Mouse (Mus musculus): ENCODE data around the gene Eef2. TPM values are rescaled to one million over a fixed set of nuclear protein-coding genes. Genes with fewer than 3 reads are reported as not detected.

Gene Eef2
- polyA plus RNA-seq, 1 experiment from 2014 or later: 615 TPM

GRCm38 (mm10) chr10:81140005-81140404, 36.4 kb upstream of the Eef2 start:
- peak overlapping the region; percentile 5; the same call in 1 of the 2 replicates for H3K9ac ChIP-seq
- peaks cover 7% of the 10 kb centered on the region for H3K27me3 ChIP-seq
- H3K4me3 ChIP-seq: peak overlapping the region; percentile 94
- peak overlapping the region; percentile 74 for H3K27ac ChIP-seq
- peaks cover 19% of the 10 kb centered on the region for H3K36me3 ChIP-seq
- no peaks in the 10 kb centered on the region for H3K9me3 ChIP-seq
- peaks cover 68% of the 10 kb centered on the region for H3K4me1 ChIP-seq
- ATAC-seq (ENCODE audit: insufficient number of reproducible peaks, low FRiP score, low TSS enrichment, low read depth): no peak
- H3K4me2 ChIP-seq: peak overlapping the region; percentile 89
- 47% methylated on average over 8 of the region's 8 CpGs for WGBS

GRCm38 (mm10) chr10:81140717-81141454, 35.5 kb upstream of the Eef2 start:
- 43% methylated on average over 10 of the region's 10 CpGs for WGBS
- H3K4me1 ChIP-seq: peaks cover 68% of the 10 kb centered on the region
- no peak for ATAC-seq (ENCODE audit: insufficient number of reproducible peaks, low FRiP score, low TSS enrichment, low read depth)
- peak overlapping the region; percentile 89 for H3K4me2 ChIP-seq
- H3K27ac ChIP-seq: peak overlapping the region; percentile 74
- H3K36me3 ChIP-seq: peaks cover 27% of the 10 kb centered on the region
- no peaks in the 10 kb centered on the region for H3K9me3 ChIP-seq
- peak overlapping the region; percentile 5; the same call in 1 of the 2 replicates for H3K9ac ChIP-seq
- peak overlapping the region; percentile 94 for H3K4me3 ChIP-seq
- no peaks in the 10 kb centered on the region for H3K27me3 ChIP-seq

- no peaks in the 10 kb centered on the region for H3K27me3 ChIP-seq
- ATAC-seq (ENCODE audit: insufficient number of reproducible peaks, low FRiP score, low TSS enrichment, low read depth): no peak
- peaks cover 71% of the 10 kb centered on the region for H3K4me1 ChIP-seq
- peaks cover 35% of the 10 kb centered on the region for H3K36me3 ChIP-seq
- WGBS: 68% methylated on average over 6 of the region's 7 CpGs
- H3K9me3 ChIP-seq: no peaks in the 10 kb centered on the region
- H3K9ac ChIP-seq: no peak overlapping the region
- H3K4me3 ChIP-seq: peak overlapping the region; percentile 94; the same call in 1 of the 2 replicates
- H3K4me2 ChIP-seq: peak overlapping the region; percentile 89
- H3K27ac ChIP-seq: peak overlapping the region; percentile 74
Observed at GRCm38 (mm10) chr10:81141455-81142210, 34.8 kb upstream of the Eef2 start.

GRCm38 (mm10) chr10:81142551-81142981, 33.9 kb upstream of the Eef2 start:
- H3K4me1 ChIP-seq: peaks cover 71% of the 10 kb centered on the region
- peak overlapping the region; percentile 22 for H3K27ac ChIP-seq
- ATAC-seq (ENCODE audit: insufficient number of reproducible peaks, low FRiP score, low TSS enrichment, low read depth): no peak

GRCm38 (mm10) chr10:81143157-81143633, 33.2 kb upstream of the Eef2 start:
- H3K27ac ChIP-seq: no peak overlapping the region
- H3K36me3 ChIP-seq: peaks cover 51% of the 10 kb centered on the region
- no peaks in the 10 kb centered on the region for H3K27me3 ChIP-seq
- H3K4me3 ChIP-seq: no peak overlapping the region
- H3K9ac ChIP-seq: no peak overlapping the region
- no peak for ATAC-seq (ENCODE audit: insufficient number of reproducible peaks, low FRiP score, low TSS enrichment, low read depth)
- 92% methylated on average over 7 of the region's 7 CpGs for WGBS
- peaks cover 67% of the 10 kb centered on the region for H3K4me1 ChIP-seq
- H3K4me2 ChIP-seq: no peak overlapping the region
- H3K9me3 ChIP-seq: no peaks in the 10 kb centered on the region

More at GRCm38 (mm10) chr10:81142551-81142981, 33.9 kb upstream of the Eef2 start:
- no peak overlapping the region for H3K4me3 ChIP-seq
- H3K27me3 ChIP-seq: no peaks in the 10 kb centered on the region
- peaks cover 44% of the 10 kb centered on the region for H3K36me3 ChIP-seq
- WGBS: 52% methylated on average over 5 of the region's 5 CpGs
- H3K4me2 ChIP-seq: peak overlapping the region; percentile 89; the same call in 1 of the 2 replicates
- no peaks in the 10 kb centered on the region for H3K9me3 ChIP-seq
- H3K9ac ChIP-seq: no peak overlapping the region

DNA sequence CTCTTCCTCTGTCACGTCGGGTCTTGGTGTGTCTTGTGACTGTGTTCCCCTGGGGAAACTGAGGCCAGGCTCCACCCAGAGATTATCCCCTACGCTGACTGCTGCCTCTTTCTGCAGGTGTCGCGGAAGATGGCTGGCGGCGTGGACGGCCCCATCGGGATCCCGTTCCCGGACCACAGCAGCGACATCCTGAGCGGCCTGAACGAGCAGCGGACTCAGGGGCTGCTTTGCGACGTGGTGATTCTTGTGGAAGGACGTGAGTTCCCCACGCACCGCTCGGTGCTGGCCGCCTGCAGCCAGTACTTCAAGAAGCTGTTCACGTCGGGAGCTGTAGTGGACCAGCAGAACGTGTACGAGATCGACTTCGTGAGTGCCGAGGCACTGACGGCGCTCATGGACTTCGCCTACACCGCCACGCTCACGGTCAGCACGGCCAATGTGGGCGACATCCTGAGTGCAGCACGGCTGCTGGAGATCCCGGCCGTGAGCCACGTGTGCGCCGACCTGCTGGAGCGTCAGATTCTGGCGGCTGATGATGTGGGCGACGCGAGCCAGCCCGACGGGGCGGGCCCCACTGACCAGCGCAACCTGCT, 32.5 kb upstream of the Eef2 start:
- Histone ChIP-seq H3K36me3 (peaks cover 58% of the 10 kb centered on the region), H3K27ac (no peak overlapping the region), H3K9me3 (no peaks in the 10 kb centered on the region), H3K9ac (no peak overlapping the region), H3K4me3 (no peak overlapping the region), H3K27me3 (no peaks in the 10 kb centered on the region), H3K4me1 (peaks cover 60% of the 10 kb centered on the region), H3K4me2 (no peak overlapping the region)
- 94% methylated on average over 52 of the region's 52 CpGs for WGBS
- no peak for ATAC-seq (ENCODE audit: insufficient number of reproducible peaks, low FRiP score, low TSS enrichment, low read depth)

DNA sequence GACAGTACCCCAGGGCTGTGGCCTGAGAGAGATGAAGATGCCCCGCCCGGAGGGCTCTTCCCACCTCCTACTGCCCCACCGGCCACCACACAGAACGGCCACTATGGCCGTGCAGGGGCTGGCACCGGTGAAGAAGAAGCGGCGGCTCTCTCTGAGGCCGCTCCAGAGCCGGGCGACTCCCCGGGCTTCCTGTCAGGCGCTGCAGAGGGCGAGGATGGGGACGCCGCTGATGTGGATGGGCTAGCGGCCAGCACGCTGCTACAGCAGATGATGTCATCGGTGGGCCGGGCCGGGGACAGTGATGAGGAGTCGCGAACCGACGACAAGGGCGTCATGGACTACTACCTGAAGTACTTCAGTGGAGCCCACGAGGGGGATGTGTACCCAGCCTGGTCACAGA, 31.8 kb upstream of the Eef2 start:
- H3K4me2 ChIP-seq: no peak overlapping the region
- no peak overlapping the region for H3K27ac ChIP-seq
- 88% methylated on average over 26 of the region's 27 CpGs for WGBS
- no peaks in the 10 kb centered on the region for H3K9me3 ChIP-seq
- ATAC-seq (ENCODE audit: insufficient number of reproducible peaks, low FRiP score, low TSS enrichment, low read depth): no peak
- H3K27me3 ChIP-seq: no peaks in the 10 kb centered on the region
- H3K36me3 ChIP-seq: peaks cover 65% of the 10 kb centered on the region
- no peak overlapping the region for H3K9ac ChIP-seq
- H3K4me3 ChIP-seq: no peak overlapping the region
- peaks cover 52% of the 10 kb centered on the region for H3K4me1 ChIP-seq

GRCm38 (mm10) chr10:81145307-81145706, 31.1 kb upstream of the Eef2 start:
- H3K27me3 ChIP-seq: no peaks in the 10 kb centered on the region
- no peak overlapping the region for H3K27ac ChIP-seq
- no peak overlapping the region for H3K4me3 ChIP-seq
- 95% methylated on average over 6 of the region's 6 CpGs for WGBS
- H3K9ac ChIP-seq: no peak overlapping the region
- H3K4me1 ChIP-seq: peaks cover 46% of the 10 kb centered on the region
- H3K9me3 ChIP-seq: no peaks in the 10 kb centered on the region
- H3K4me2 ChIP-seq: no peak overlapping the region
- H3K36me3 ChIP-seq: peaks cover 72% of the 10 kb centered on the region
- no peak for ATAC-seq (ENCODE audit: insufficient number of reproducible peaks, low FRiP score, low TSS enrichment, low read depth)

DNA sequence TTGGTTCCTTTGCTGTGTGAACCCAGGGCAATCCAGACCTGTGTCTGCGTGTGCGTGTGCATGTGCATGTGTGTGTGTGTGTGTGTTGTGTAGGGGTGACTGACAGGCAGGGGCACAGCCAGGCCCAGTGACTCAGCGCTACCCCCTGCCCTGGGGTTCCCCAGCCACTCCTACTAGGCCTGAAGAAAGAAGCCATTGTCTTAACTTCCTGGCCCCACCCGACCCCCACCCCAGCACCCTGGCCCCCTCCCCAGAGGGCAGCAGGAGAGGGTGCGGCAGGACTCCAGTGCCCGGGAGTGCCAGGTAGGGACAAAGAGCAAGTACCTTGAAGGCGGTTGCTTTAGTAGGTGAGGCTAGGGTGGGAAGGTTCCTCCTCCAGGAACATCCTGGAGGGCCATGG, 30.7 kb upstream of the Eef2 start:
- Histone ChIP-seq H3K4me2 (no peak overlapping the region), H3K27ac (0 out of 2 replicates have a peak overlapping the region, but pooled peaks have one; percentile 18), H3K4me3 (no peak overlapping the region), H3K27me3 (no peaks in the 10 kb centered on the region), H3K9me3 (no peaks in the 10 kb centered on the region), H3K36me3 (peaks cover 75% of the 10 kb centered on the region), H3K9ac (no peak overlapping the region), H3K4me1 (peaks cover 41% of the 10 kb centered on the region)
- no peak for ATAC-seq (ENCODE audit: insufficient number of reproducible peaks, low FRiP score, low TSS enrichment, low read depth)
- WGBS: 81% methylated on average over 7 of the region's 7 CpGs

DNA sequence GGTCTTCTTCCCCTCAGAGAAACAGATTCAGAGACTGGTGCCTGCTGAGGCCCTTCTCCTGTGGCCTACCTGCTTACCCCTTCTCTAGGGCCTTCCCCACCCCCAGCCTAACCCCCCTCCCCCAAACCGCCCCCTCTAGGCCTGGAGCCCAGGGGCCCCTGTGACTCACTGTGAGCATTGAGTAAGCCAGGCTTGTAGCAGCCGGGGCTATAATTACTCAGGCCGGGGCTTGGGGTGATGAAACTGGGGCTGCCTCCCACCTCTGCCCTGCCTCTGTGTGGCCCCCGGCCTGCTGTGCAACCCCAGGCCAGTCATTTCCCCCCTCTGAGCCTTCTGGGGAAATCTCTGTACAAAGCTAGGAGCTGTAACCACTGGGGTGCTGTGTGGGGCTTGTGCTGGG, 30.1 kb upstream of the Eef2 start:
- ATAC-seq (ENCODE audit: insufficient number of reproducible peaks, low FRiP score, low TSS enrichment, low read depth): no peak
- 75% methylated on average over 4 of the region's 4 CpGs for WGBS
- Histone ChIP-seq H3K9me3 (no peaks in the 10 kb centered on the region), H3K4me2 (no peak overlapping the region), H3K27ac (peak overlapping the region; percentile 18; the same call in 1 of the 2 replicates), H3K27me3 (no peaks in the 10 kb centered on the region), H3K36me3 (peaks cover 75% of the 10 kb centered on the region), H3K4me3 (no peak overlapping the region), H3K9ac (no peak overlapping the region), H3K4me1 (peaks cover 36% of the 10 kb centered on the region)

DNA sequence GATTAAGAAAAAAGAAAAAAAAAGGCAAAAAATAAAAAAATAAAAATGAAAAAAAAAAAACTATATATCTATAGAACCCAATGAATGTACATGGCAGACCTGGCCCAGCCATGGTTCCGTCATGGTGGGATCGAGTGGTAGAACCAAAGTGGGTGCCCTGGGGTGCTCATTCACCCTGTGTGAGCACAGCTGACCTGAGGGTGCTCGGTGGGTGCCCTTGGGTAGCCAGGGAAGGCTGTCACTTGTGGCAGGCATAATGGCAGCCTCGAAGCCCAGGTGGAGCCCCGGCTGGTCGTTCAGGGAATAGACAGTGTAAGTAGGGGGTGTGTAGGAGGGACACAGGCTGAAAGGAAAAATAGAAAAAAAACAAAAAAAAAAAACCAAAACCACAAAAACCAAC, 25.2 kb upstream of the Eef2 start:
- WGBS: 70% methylated on average over 6 of the region's 6 CpGs
- Histone ChIP-seq H3K4me2 (no peak overlapping the region), H3K36me3 (peaks cover 85% of the 10 kb centered on the region), H3K4me1 (peaks cover 14% of the 10 kb centered on the region), H3K27ac (no peak overlapping the region), H3K9ac (no peak overlapping the region), H3K9me3 (no peaks in the 10 kb centered on the region), H3K4me3 (no peak overlapping the region), H3K27me3 (no peaks in the 10 kb centered on the region)
- no peak for ATAC-seq (ENCODE audit: insufficient number of reproducible peaks, low FRiP score, low TSS enrichment, low read depth)

Data from limb, embryonic 15.5 days (tissue).